Mouse (Mus musculus) neural tube, embryonic 12.5 days (tissue): Measurements from ENCODE around the gene Rabif. TPM values are rescaled to one million over a fixed set of nuclear protein-coding genes. Genes with fewer than 3 reads are reported as not detected.
"Not testable (repeated sequence)": the region's sequence is repeated elsewhere in the genome, so short reads cannot be mapped to it uniquely, and the experiment has no call there.

ENCODE experiments used
- ATAC-seq: fragments of 200-750 bp; cut with Nextera tagmentation; 2 replicates; pipeline ENCODE4 v1.8.0; 2017; ENCODE audit warnings: low read depth, mild to moderate bottlenecking, moderate TSS enrichment, moderate library complexity; ENCODE audit not compliant: low FRiP score
- H3K27ac ChIP-seq: fragments of 300-500 bp; sonication (generic); 2 replicates; pipeline ENCODE4 v1.5.1; 2016
- H3K27me3 ChIP-seq: fragments of 300-500 bp; sonication (generic); replicated peaks from 2 replicates; pipeline ENCODE4 v1.6.1; 2016; ENCODE audit warnings: mild to moderate bottlenecking
- H3K36me3 ChIP-seq: fragments of 300-500 bp; sonication (generic); 2 replicates; pipeline ENCODE4 v1.6.1; 2016; ENCODE audit warnings: mild to moderate bottlenecking
- H3K4me1 ChIP-seq: fragments of 300-500 bp; sonication (generic); 2 replicates; pipeline ENCODE4 v1.6.1; 2016
- H3K4me2 ChIP-seq: fragments of 300-500 bp; sonication (generic); replicated peaks from 2 replicates; pipeline ENCODE4 v1.6.1; 2016; ENCODE audit warnings: mild to moderate bottlenecking
- H3K4me3 ChIP-seq: fragments of 300-500 bp; sonication (generic); 2 replicates; pipeline ENCODE4 v1.5.1; 2016
- H3K9ac ChIP-seq: fragments of 300-500 bp; sonication (generic); 2 replicates; pipeline ENCODE4 v1.6.1; 2016; ENCODE audit warnings: mild to moderate bottlenecking
- H3K9me3 ChIP-seq: fragments of 300-500 bp; sonication (generic); 2 replicates; pipeline ENCODE4 v1.6.1; 2016; ENCODE audit warnings: mild to moderate bottlenecking
- WGBS: fragments of 180-500 bp; shearing (Covaris S2); methylation state at CpG from one replicate; pipeline ENCODE4 v1.1.7; 2016; 5-methylcytosine and 5-hydroxymethylcytosine counted together
- polyA plus RNA-seq: library from polyadenylated mRNA; unstranded; fragments of >200 nt; fragmentation: Nextera tagmentation; extraction: Ambion mirVana; gene quantifications from 2 replicates; pipeline ENCODE4 v1.2.1, GENCODE M21; 2016

Rabif gene
- polyA plus RNA-seq, result 47.2 and 50.8 TPM in 2 replicates

GRCm38 (mm10) chr1:134494428-134495215 lies at the start of gene Rabif:
TSS of gene Rabif (plus strand) at chr1:134494648.
- Histone ChIP-seq H3K27ac (peak within 1 kb of the TSS; percentile 66), H3K4me3 (peak within 1 kb of the TSS; percentile 73), H3K27me3 (no peaks in the 10 kb centered on the region), H3K36me3 (peaks cover 13% of the 10 kb centered on the region), H3K4me2 (peak within 1 kb of the TSS; percentile 77), H3K4me1 (peaks cover 8% of the 10 kb centered on the region; the same call in 1 of the 2 replicates), H3K9me3 (no peaks in the 10 kb centered on the region), H3K9ac (peak within 1 kb of the TSS; percentile 68)
- peak; percentile 99 for ATAC-seq
- WGBS, result under 1% methylated on average over 58 of the region's 58 CpGs

- no peak for ATAC-seq
- Histone ChIP-seq H3K36me3 (no peaks in the 10 kb centered on the region), H3K4me1 (no peaks in the 10 kb centered on the region), H3K4me2 (no peak overlapping the region), H3K27me3 (no peaks in the 10 kb centered on the region), H3K9me3 (no peaks in the 10 kb centered on the region), H3K4me3 (no peak overlapping the region), H3K9ac (no peak overlapping the region), H3K27ac (no peak overlapping the region)
- 90% methylated on average over 2 of the region's 2 CpGs for WGBS
Observed at GRCm38 (mm10) chr1:134445418-134445817, 49.0 kb upstream of the Rabif start.

GRCm38 (mm10) chr1:134448537-134448936 lies 45.9 kb upstream of the Rabif start:
- H3K4me1 ChIP-seq, H3K27me3 ChIP-seq, ATAC-seq, H3K4me3 ChIP-seq, H3K9ac ChIP-seq, H3K36me3 ChIP-seq, H3K4me2 ChIP-seq, H3K9me3 ChIP-seq, H3K27ac ChIP-seq: not testable (repeated sequence)
- WGBS, result 68% methylated on average over 3 of the region's 3 CpGs

- Histone ChIP-seq H3K36me3 (no peaks in the 10 kb centered on the region), H3K27me3 (no peaks in the 10 kb centered on the region; the same call in 1 of the 2 replicates), H3K4me2 (no peak overlapping the region), H3K4me3 (no peak overlapping the region), H3K27ac (no peak overlapping the region), H3K9ac (no peak overlapping the region), H3K9me3 (no peaks in the 10 kb centered on the region), H3K4me1 (no peaks in the 10 kb centered on the region)
- no peak for ATAC-seq
- 81% methylated on average over 4 of the region's 4 CpGs for WGBS
Observed at GRCm38 (mm10) chr1:134450201-134450600, 44.2 kb upstream of the Rabif start.

GRCm38 (mm10) chr1:134450986-134451385 lies 43.5 kb upstream of the Rabif start:
- Histone ChIP-seq H3K9me3 (no peaks in the 10 kb centered on the region), H3K27me3 (no peaks in the 10 kb centered on the region; the same call in 1 of the 2 replicates), H3K4me2 (no peak overlapping the region), H3K4me1 (peaks cover under 1% of the 10 kb centered on the region; the same call in 1 of the 2 replicates), H3K27ac (no peak overlapping the region), H3K9ac (no peak overlapping the region), H3K36me3 (no peaks in the 10 kb centered on the region), H3K4me3 (no peak overlapping the region)
- no peak for ATAC-seq
- 55% methylated on average over 3 of the region's 3 CpGs for WGBS

GRCm38 (mm10) chr1:134454904-134455824 lies 39.3 kb upstream of the Rabif start, which contains the start of gene Klhl12:
TSS of gene Klhl12 (plus strand) at chr1:134455531.
- peaks cover 6% of the 10 kb centered on the region; the same call in 1 of the 2 replicates for H3K4me1 ChIP-seq
- peak within 1 kb of the TSS; percentile 66 for H3K9ac ChIP-seq
- under 1% methylated on average over 61 of the region's 61 CpGs for WGBS
- no peaks in the 10 kb centered on the region; the same call in 1 of the 2 replicates for H3K27me3 ChIP-seq
- H3K4me3 ChIP-seq, result peak within 1 kb of the TSS; percentile 71
- H3K27ac ChIP-seq, result no peak within 1 kb of the TSS
- H3K4me2 ChIP-seq, result peak within 1 kb of the TSS; percentile 72
- peak; percentile 96 for ATAC-seq
- no peaks in the 10 kb centered on the region for H3K9me3 ChIP-seq
- peaks cover 16% of the 10 kb centered on the region for H3K36me3 ChIP-seq

GRCm38 (mm10) chr1:134456060-134456459 lies 38.4 kb upstream of the Rabif start:
- no peak for ATAC-seq
- WGBS, result 25% methylated on average over 5 of the region's 5 CpGs

GRCm38 (mm10) chr1:134458139-134458727 lies 36.2 kb upstream of the Rabif start:
- H3K4me2 ChIP-seq, result no peak overlapping the region
- H3K9ac ChIP-seq, result no peak overlapping the region
- no peaks in the 10 kb centered on the region for H3K9me3 ChIP-seq
- WGBS, result 88% methylated on average over 7 of the region's 7 CpGs
- no peaks in the 10 kb centered on the region; the same call in 1 of the 2 replicates for H3K27me3 ChIP-seq
- H3K36me3 ChIP-seq, result peaks cover 36% of the 10 kb centered on the region
- no peak overlapping the region for H3K27ac ChIP-seq
- peaks cover 6% of the 10 kb centered on the region; the same call in 1 of the 2 replicates for H3K4me1 ChIP-seq
- no peak for ATAC-seq
- no peak overlapping the region for H3K4me3 ChIP-seq

More at GRCm38 (mm10) chr1:134456060-134456459, 38.4 kb upstream of the Rabif start:
- Histone ChIP-seq H3K4me2 (peak overlapping the region; percentile 72), H3K9ac (peak overlapping the region; percentile 66), H3K9me3 (no peaks in the 10 kb centered on the region), H3K27ac (no peak overlapping the region), H3K27me3 (no peaks in the 10 kb centered on the region; the same call in 1 of the 2 replicates), H3K4me1 (peaks cover 6% of the 10 kb centered on the region; the same call in 1 of the 2 replicates), H3K4me3 (peak overlapping the region; percentile 71), H3K36me3 (peaks cover 23% of the 10 kb centered on the region)

- Histone ChIP-seq H3K27me3 (no peaks in the 10 kb centered on the region), H3K36me3 (peaks cover 52% of the 10 kb centered on the region), H3K27ac (no peak overlapping the region), H3K4me3 (no peak overlapping the region), H3K4me2 (no peak overlapping the region), H3K9me3 (no peaks in the 10 kb centered on the region), H3K4me1 (peaks cover 6% of the 10 kb centered on the region; the same call in 1 of the 2 replicates), H3K9ac (no peak overlapping the region)
- WGBS, result 93% methylated on average over 1 of the region's 1 CpGs
- ATAC-seq, result no peak
Observed at GRCm38 (mm10) chr1:134460294-134461284, 33.9 kb upstream of the Rabif start.

- Histone ChIP-seq H3K9me3 (no peaks in the 10 kb centered on the region), H3K36me3 (peaks cover 63% of the 10 kb centered on the region), H3K4me2 (no peak overlapping the region), H3K4me1 (no peaks in the 10 kb centered on the region), H3K27me3 (no peaks in the 10 kb centered on the region), H3K27ac (no peak overlapping the region), H3K4me3 (no peak overlapping the region), H3K9ac (no peak overlapping the region)
- WGBS, result 88% methylated on average over 2 of the region's 2 CpGs
- no peak for ATAC-seq
Observed at GRCm38 (mm10) chr1:134484623-134485022, 9.8 kb upstream of the Rabif start.
